Mouse (Mus musculus) G1E-ER4 (cell line): Measurements from ENCODE around the gene Zfp784. TPM values are rescaled to one million over a fixed set of nuclear protein-coding genes. Genes with fewer than 3 reads are reported as not detected.

Experiments
- GATA1 ChIP-seq: IDR thresholded peaks from one replicate; pipeline ENCODE4 v1.8.0; 2012; ENCODE audit warnings: low read length, inconsistent platforms
- polyA plus RNA-seq: library from polyadenylated mRNA; stranded (reverse); fragments of >175 nt; gene quantifications from 2 replicates; pipeline ENCODE4 v1.2.3, GENCODE M21; 2012

The Zfp784 gene
- polyA plus RNA-seq, 1 experiment = 3.1 TPM

- no peak for TF ChIP-seq GATA1
These were observed 22.9 kb downstream of the Zfp784 start, which contains the start of gene Gm44973 for GRCm38 (mm10) chr7:5015118-5016001. Gm44973 (plus strand) TSS chr7:5015496.

GRCm38 (mm10) chr7:5014251-5015117 is 23.8 kb downstream of the Zfp784 start, which contains the start of the genes Zfp524 and Fiz1:
Zfp524 (plus strand) TSS chr7:5014415.
Fiz1 (minus strand) TSS chr7:5014697.
- no peak for TF ChIP-seq GATA1

DNA sequence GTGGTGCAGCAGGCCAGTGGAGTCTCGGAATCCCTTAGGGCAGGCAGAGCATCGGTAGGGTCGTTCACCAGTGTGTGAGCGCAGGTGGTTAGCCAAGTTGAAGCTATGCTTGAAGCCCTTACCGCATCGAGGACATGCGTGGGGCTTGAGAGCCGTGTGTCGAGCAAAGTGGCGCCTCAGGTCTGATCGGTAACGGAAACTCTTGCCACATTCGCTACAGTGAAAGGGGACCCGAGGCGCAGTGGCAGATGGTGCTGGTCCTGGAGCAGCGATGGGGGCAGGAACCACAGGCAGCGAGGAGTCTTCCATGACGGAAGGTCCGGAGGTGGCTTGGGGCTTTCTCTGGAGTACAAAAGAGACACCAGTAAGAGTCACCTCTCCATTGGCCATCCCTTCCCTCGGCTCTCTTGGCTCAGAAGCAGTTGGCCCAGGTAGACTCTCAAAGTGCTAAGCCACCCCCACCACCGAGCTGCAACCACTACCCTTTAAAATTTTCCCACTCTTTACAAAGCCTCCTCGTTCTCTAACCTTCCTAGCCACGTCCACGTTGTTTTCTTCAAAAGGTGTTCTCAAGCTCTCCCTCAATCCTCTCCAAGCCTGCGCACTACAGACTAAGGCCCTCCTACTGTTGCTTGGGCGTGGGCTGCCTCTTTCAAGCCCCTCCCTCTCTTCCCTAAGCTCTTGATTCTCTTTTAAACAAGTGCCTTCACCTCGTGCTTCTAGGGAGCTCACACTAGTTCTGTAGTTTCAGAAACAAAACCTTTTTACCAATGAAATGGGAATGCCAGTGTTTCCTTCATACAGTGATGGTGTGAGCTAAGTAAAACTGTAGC is 25.3 kb downstream of the Zfp784 start:
- TF ChIP-seq GATA1 = no peak

DNA sequence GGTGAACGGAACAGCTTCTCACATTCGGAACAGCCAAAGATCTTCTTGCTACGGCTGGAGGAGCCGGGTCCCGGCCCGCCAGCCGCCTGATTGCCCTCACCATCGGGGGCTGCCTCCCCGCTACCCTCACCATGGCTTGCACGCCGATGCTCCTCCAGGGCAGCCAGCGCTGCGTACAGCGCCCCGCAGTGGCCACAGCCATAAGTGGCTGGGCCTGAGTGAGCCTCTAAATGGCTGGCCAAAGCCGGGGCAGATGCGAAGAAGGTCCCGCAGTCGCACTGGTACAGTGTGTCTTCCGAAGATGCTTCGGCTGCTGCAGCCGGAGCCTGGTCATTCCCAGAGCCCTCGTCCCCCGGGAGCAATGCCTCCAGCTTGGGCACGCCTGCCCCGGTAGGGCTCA is 30.0 kb downstream of the Zfp784 start:
- no peak for TF ChIP-seq GATA1

DNA sequence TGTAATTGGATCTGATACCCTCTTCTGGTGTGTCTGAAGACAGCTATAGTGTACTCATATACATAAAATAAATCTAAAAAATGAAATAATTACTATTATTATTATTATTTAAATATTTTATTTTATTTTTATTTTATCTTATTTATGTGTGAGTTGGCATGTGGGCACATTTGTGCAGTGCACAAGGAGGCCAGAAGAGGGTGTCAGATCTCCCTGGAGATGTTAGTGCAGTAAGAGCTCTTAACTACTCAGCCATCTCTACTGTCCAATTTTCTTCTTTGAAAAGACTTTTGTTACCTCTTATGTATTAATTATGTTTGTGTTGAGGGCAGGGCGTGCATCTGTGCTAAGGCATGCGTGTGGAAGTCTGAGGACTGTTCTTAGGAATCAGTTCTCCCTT is 38.4 kb downstream of the Zfp784 start:
- no peak for TF ChIP-seq GATA1

- TF ChIP-seq GATA1 = no peak
These were observed 41.3 kb downstream of the Zfp784 start for GRCm38 (mm10) chr7:4996934-4997333.

DNA sequence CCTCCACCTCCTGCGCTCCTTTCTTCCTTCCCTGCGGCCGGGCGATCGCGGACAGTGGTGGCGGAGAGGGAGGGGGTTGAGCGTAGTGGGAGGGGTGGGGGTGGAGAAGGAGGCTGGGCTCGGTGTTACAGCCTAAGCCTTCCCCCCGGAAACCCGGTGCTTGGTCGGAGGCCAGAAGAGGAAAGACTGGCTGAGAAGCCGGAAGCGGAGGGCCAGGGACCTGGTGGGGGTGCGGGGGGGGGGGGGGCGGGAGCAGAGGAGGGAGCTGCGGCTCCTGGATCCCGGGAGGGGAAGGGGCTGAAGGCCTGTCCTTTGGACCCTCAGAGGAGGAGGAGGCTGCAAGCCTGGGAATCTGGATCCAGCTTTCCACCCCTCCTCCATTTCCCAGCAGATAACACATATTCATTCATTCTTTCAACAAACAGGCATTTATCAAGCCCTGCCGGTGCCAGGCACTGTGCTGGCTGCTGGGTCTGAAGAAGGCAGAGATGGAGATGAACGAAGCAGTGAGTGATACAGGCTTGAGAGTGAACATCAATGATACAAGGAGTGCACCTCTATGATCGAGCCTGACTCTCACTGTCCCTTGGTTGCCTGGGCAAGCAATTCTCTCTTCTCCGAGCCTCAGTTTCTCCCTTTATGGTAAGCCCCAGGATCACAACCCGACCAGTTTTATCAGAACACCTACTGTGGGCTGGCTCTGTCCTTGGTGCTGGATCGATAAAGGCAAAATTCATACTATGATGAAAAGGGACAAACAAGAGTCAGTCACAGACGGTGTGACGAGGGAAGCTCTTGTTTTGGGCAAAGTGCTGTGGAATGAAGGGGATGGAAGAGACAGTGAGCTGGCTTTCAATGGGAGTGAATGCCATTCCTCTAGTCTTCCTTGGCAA is 42.0 kb downstream of the Zfp784 start, which contains the start of gene Zfp579:
TSS of gene Zfp579 (minus strand) at position 156 of the 893 bp plus-strand sequence.
- no peak for TF ChIP-seq GATA1

GRCm38 (mm10) chr7:4995268-4996002 is 42.8 kb downstream of the Zfp784 start:
- TF ChIP-seq GATA1 = no peak

DNA sequence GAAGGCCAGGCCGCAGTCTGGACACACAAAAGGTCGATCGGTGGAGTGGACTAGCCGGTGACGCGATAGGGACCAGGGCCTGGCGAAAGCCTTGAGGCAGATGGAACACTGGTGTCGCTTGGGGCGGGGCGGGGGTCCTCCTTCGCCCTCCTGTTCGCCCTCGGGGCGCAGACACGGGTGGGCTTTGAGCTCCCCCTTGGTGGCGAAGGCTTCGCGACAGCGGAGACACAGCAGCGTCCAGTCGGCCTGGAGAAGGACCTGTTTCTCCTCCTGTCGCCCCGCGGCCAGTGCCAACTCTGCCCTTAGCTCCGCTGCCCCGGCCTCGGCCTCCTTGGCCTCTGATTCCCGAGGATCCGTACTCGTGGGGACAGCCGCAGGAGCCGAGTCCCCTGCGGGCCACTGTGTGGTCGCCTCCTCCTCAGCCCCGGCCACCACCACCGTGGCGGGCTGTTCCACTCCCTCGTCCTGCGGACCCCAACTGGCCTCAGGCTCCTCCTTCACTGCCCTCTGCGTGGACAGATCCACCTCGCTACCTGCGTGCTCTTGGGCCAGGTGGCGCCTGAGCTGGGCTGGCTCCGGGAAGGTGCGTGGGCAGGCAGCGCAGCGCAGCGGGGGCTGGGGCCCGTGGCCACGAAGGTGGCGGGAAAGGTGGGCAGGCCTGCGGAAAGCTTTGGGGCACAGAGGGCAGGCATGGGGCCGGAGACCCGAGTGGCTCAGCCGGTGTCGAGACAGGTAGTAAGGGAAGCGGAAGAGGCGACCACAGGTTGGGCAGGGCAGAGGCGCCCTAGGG is 44.1 kb downstream of the Zfp784 start:
- no peak for TF ChIP-seq GATA1

GRCm38 (mm10) chr7:4993347-4993998 is 44.8 kb downstream of the Zfp784 start:
- TF ChIP-seq GATA1 = no peak

DNA sequence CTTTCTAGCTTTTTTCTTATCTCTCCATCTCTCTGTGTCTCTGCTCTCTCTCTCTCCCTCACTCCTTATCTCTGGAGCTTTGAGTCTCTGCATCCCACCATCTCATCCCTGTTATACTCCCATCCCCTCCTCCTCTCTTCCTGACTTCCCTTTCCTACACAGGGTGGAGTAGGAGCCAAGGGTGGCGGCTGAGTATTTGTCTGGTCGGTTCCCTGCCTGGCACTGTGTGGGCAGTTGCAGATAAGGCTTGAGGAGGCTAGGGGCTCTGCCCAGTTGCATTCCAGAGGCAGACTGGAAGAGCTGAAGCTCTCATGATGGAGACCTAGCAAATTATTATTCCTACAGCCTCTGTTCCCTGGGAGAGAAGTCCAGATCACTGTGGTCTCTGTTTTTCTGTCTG is 50.0 kb downstream of the Zfp784 start:
- TF ChIP-seq GATA1 = no peak

Other genes with a start within 250 kb of the Zfp784 start
- gene Tmem238, start 248.8 kb downstream of the Zfp784 start, polyA plus RNA-seq = 128 and 187 TPM in 2 replicates
- gene Rpl28, start 245.6 kb downstream of the Zfp784 start, polyA plus RNA-seq = 12,006 and 12,218 TPM in 2 replicates
- gene Ube2s, start 225.9 kb downstream of the Zfp784 start, polyA plus RNA-seq = 434 and 528 TPM in 2 replicates
- not detected in 2 replicates for gene Shisa7, start 193.8 kb downstream of the Zfp784 start, polyA plus RNA-seq
- 11.3 and 13.0 TPM in 2 replicates for gene Isoc2b, start 168.2 kb downstream of the Zfp784 start, polyA plus RNA-seq
- 10.8 and 31.1 TPM in 2 replicates for gene Isoc2a, start 161.3 kb downstream of the Zfp784 start, polyA plus RNA-seq
- gene Gm36210, start 131.9 kb downstream of the Zfp784 start, polyA plus RNA-seq = not detected in 2 replicates
- gene Zfp628, start 123.2 kb downstream of the Zfp784 start, polyA plus RNA-seq = 57.2 and 60.0 TPM in 2 replicates
- gene Nat14, start 116.4 kb downstream of the Zfp784 start, polyA plus RNA-seq = 1.8 TPM in 2 replicates
- 0.05 TPM in 2 replicates for gene Ssc5d, start 112.7 kb downstream of the Zfp784 start, polyA plus RNA-seq
- gene Sbk2, start 74.0 kb downstream of the Zfp784 start, polyA plus RNA-seq = not detected in 2 replicates
- gene Sbk3, start 67.3 kb downstream of the Zfp784 start, polyA plus RNA-seq = not detected in 2 replicates
- gene Zfp579, start 42.3 kb downstream of the Zfp784 start, polyA plus RNA-seq = 0.04 and 0.05 TPM in 2 replicates
- 56.5 and 78.4 TPM in 2 replicates for gene Zfp524, start 24.0 kb downstream of the Zfp784 start, polyA plus RNA-seq
- 91.3 and 107 TPM in 2 replicates for gene Fiz1, start 23.7 kb downstream of the Zfp784 start, polyA plus RNA-seq
- gene Gm44973, start 22.9 kb downstream of the Zfp784 start, polyA plus RNA-seq = 15.3 TPM in 1 of 2 replicates, not detected in the other
- gene Zfp865, start 18.1 kb downstream of the Zfp784 start, polyA plus RNA-seq = 146 and 194 TPM in 2 replicates
- 0.64 and 0.82 TPM in 2 replicates for gene Ccdc106, start 17.9 kb downstream of the Zfp784 start, polyA plus RNA-seq
- gene 4632433K11Rik, start 4.3 kb downstream of the Zfp784 start, polyA plus RNA-seq = not detected in 2 replicates
- gene Zfp580, start 13.1 kb upstream of the Zfp784 start, polyA plus RNA-seq = 0.73 and 0.90 TPM in 2 replicates
- gene U2af2, start 23.7 kb upstream of the Zfp784 start, polyA plus RNA-seq = 496 and 534 TPM in 2 replicates
- gene Epn1, start 41.8 kb upstream of the Zfp784 start, polyA plus RNA-seq = 1,467 and 1,596 TPM in 2 replicates
- not detected in 2 replicates for gene Rfpl4, start 78.5 kb upstream of the Zfp784 start, polyA plus RNA-seq
- gene Rasl2-9, start 87.5 kb upstream of the Zfp784 start, polyA plus RNA-seq = 0.44 and 0.48 TPM in 2 replicates
- not detected in 2 replicates for gene Vmn1r55, start 111.2 kb upstream of the Zfp784 start, polyA plus RNA-seq
- gene Vmn1r56, start 158.3 kb upstream of the Zfp784 start, polyA plus RNA-seq = not detected in 2 replicates
- not detected in 2 replicates for gene Vmn1r57, start 180.0 kb upstream of the Zfp784 start, polyA plus RNA-seq